31 mouse cellular contexts compared by ENCODE assay signal in genomic region chr1:189932190-189932589, GRCm38 (mm10). TPM values are rescaled to one million over a fixed set of nuclear protein-coding genes. Genes with fewer than 3 reads are reported as not detected.
A peak's percentile ranks its signal among the peaks of the same experiment; 100 is the strongest.
DNase-seq lines count a peak whose midpoint lies in the region; ATAC-seq lines count a peak whose summit lies in the region.
"Had no signal": no experiment of that assay in that cellular context is flagged by ENCODE, and none has a peak within 500 bp of the region (broad histone marks: within the 10 kb centered on the region; RNA-seq: fewer than 3 reads in every experiment).

No protein-coding gene starts in this region.

- no peak for ATAC-seq in hindbrain, embryonic 12.5 days (ENCODE audit: low FRiP score)
- no peak for ATAC-seq in neural tube, embryonic 15.5 days (ENCODE audit: low FRiP score)
- ATAC-seq in hindbrain, embryonic 15.5 days (ENCODE audit: low FRiP score, low read depth), result no peak
- ATAC-seq in megakaryocyte-erythroid progenitor cell, adult 5-6 weeks (replicated peaks; ENCODE audit: low FRiP score, low TSS enrichment, poor library complexity, severe bottlenecking), result no peak
- ATAC-seq: liver, embryonic 12.5 days; liver, postnatal 0 days had no signal

- no peaks in the 10 kb centered on the region for H3K36me3 ChIP-seq in hindbrain, embryonic 12.5 days
- no peaks in the 10 kb centered on the region for H3K36me3 ChIP-seq in hindbrain, embryonic 10.5 days
- H3K36me3 ChIP-seq in neural tube, embryonic 15.5 days, result no peaks in the 10 kb centered on the region
- H3K36me3 ChIP-seq in hindbrain, embryonic 15.5 days, result no peaks in the 10 kb centered on the region
- H3K36me3 ChIP-seq: forebrain, embryonic 12.5 days; heart, embryonic 12.5 days; limb, embryonic 13.5 days; liver, embryonic 12.5 days; neural tube, embryonic 12.5 days had no signal

- H3K4me3 ChIP-seq in hindbrain, embryonic 12.5 days, result no peak overlapping the region
- no peak overlapping the region for H3K4me3 ChIP-seq in hindbrain, embryonic 10.5 days
- 0 out of 2 replicates have a peak overlapping the region, but pooled peaks have one; percentile 5 for H3K4me3 ChIP-seq in neural tube, embryonic 15.5 days (replicated peaks)
- H3K4me3 ChIP-seq in hindbrain, embryonic 15.5 days, result no peak overlapping the region
- H3K4me3 ChIP-seq: erythroblast, embryonic 14.5 days; forebrain, embryonic 12.5 days; heart, adult 2 months; heart, embryonic 12.5 days; layer of hippocampus, adult 2 months; left cerebral cortex, adult 2 months; limb, embryonic 13.5 days; liver, embryonic 12.5 days; megakaryocyte, embryonic 14.5 days; neural tube, embryonic 12.5 days had no signal

- 0 out of 2 replicates have a peak, but pooled peaks cover 3% of the 10 kb centered on the region for H3K4me1 ChIP-seq in hindbrain, embryonic 12.5 days
- H3K4me1 ChIP-seq in hindbrain, embryonic 10.5 days (replicated peaks), result peaks cover 19% of the 10 kb centered on the region
- no peaks in the 10 kb centered on the region for H3K4me1 ChIP-seq in neural tube, embryonic 15.5 days
- no peaks in the 10 kb centered on the region for H3K4me1 ChIP-seq in hindbrain, embryonic 15.5 days (replicated peaks)

- intact Hi-C loops in left cerebral cortex, postnatal 14 days (cut with DNase I), result no loop called here

- 39% methylated on average over 12 of the region's 12 CpGs for WGBS in hindbrain, embryonic 12.5 days
- 48% methylated on average over 12 of the region's 12 CpGs for WGBS in hindbrain, embryonic 10.5 days
- 11% methylated on average over 12 of the region's 12 CpGs for WGBS in neural tube, embryonic 15.5 days
- WGBS in hindbrain, embryonic 15.5 days, result 27% methylated on average over 12 of the region's 12 CpGs

- H3K9ac ChIP-seq in hindbrain, embryonic 12.5 days, result no peak overlapping the region
- H3K9ac ChIP-seq in neural tube, embryonic 15.5 days (replicated peaks), result no peak overlapping the region
- no peak overlapping the region for H3K9ac ChIP-seq in hindbrain, embryonic 15.5 days
- H3K9ac ChIP-seq: forebrain, embryonic 12.5 days; heart, embryonic 12.5 days; limb, embryonic 13.5 days; liver, embryonic 12.5 days; liver, postnatal 0 days; neural tube, embryonic 12.5 days had no signal

- H3K27me3 ChIP-seq in hindbrain, embryonic 12.5 days, result no peaks in the 10 kb centered on the region; the same call in 1 of the 2 replicates
- H3K27me3 ChIP-seq in hindbrain, embryonic 10.5 days (ENCODE audit: insufficient read depth, poor library complexity, severe bottlenecking), result 0 out of 2 replicates have a peak, but pooled peaks cover 4% of the 10 kb centered on the region
- no peaks in the 10 kb centered on the region for H3K27me3 ChIP-seq in neural tube, embryonic 15.5 days (replicated peaks)
- no peaks in the 10 kb centered on the region for H3K27me3 ChIP-seq in hindbrain, embryonic 15.5 days
- H3K27me3 ChIP-seq: heart, embryonic 12.5 days; limb, embryonic 13.5 days; neural tube, embryonic 12.5 days had no signal

- H3K27ac ChIP-seq in hindbrain, embryonic 12.5 days, result no peak overlapping the region
- H3K27ac ChIP-seq in hindbrain, embryonic 10.5 days, result no peak overlapping the region
- H3K27ac ChIP-seq in neural tube, embryonic 15.5 days (replicated peaks), result no peak overlapping the region
- H3K27ac ChIP-seq in hindbrain, embryonic 15.5 days (replicated peaks), result no peak overlapping the region
- H3K27ac ChIP-seq: forebrain, embryonic 12.5 days; heart, adult 2 months; layer of hippocampus, adult 2 months; left cerebral cortex, adult 2 months; limb, embryonic 13.5 days; liver, embryonic 12.5 days; neural tube, embryonic 12.5 days had no signal

- no peak for DNase-seq in hindbrain, embryonic 10.5 days (ENCODE audit: low spot score)
- DNase-seq in neural tube, embryonic 10.5 days (ENCODE audit: extremely low spot score, low spot score), result no peak
- peak; percentile 45 for DNase-seq in retina, postnatal 1 day
- DNase-seq in left cerebral cortex, postnatal 14 days (ENCODE audit: low spot score in 2 of 2), result no peak
- DNase-seq: adrenal gland, adult 2 months; adrenal gland, postnatal 36 days; B cell, adult 2 months; cerebellum, adult 8-10 months; cerebellum, postnatal 25 days; gastrocnemius, postnatal 25 days; heart, adult 2 months; heart, postnatal 4 days; kidney, adult 2 months; kidney, postnatal 36 days; liver, postnatal 0 days; lung, postnatal 4 days; right cerebral cortex, postnatal 14 days; thymus, postnatal 4 days had no signal

- no peaks in the 10 kb centered on the region for H3K9me3 ChIP-seq in hindbrain, embryonic 12.5 days (replicated peaks)
- no peaks in the 10 kb centered on the region for H3K9me3 ChIP-seq in hindbrain, embryonic 10.5 days
- H3K9me3 ChIP-seq in neural tube, embryonic 15.5 days (replicated peaks), result no peaks in the 10 kb centered on the region
- H3K9me3 ChIP-seq in hindbrain, embryonic 15.5 days, result no peaks in the 10 kb centered on the region
- H3K9me3 ChIP-seq: forebrain, embryonic 12.5 days; heart, embryonic 12.5 days; limb, embryonic 13.5 days; liver, embryonic 12.5 days; megakaryocyte, embryonic 14.5 days; neural tube, embryonic 12.5 days had no signal

- H3K4me2 ChIP-seq in hindbrain, embryonic 12.5 days (replicated peaks), result 0 out of 2 replicates have a peak overlapping the region, but pooled peaks have one; percentile 15
- H3K4me2 ChIP-seq in neural tube, embryonic 15.5 days, result peak overlapping the region; percentile 34
- H3K4me2 ChIP-seq in hindbrain, embryonic 15.5 days, result peak overlapping the region; percentile 38
- H3K4me2 ChIP-seq: forebrain, embryonic 12.5 days; heart, embryonic 12.5 days; limb, embryonic 13.5 days; liver, embryonic 12.5 days; neural tube, embryonic 12.5 days had no signal

RNA-seq across cellular contexts. Expression of gene Smyd2, which starts 10.0 kb away (rescaled TPM):
- 46.2 and 49.8 TPM in 2 replicates for polyA plus RNA-seq in hindbrain, embryonic 12.5 days (2016; fragmentation: Nextera tagmentation; extraction: Ambion mirVana)
- 59.7 and 66.7 TPM in 2 replicates for polyA plus RNA-seq in hindbrain, embryonic 10.5 days (2016; fragmentation: Nextera tagmentation; extraction: Ambion mirVana)
- polyA plus RNA-seq in neural tube, embryonic 15.5 days (2015; fragmentation: Nextera tagmentation; extraction: Ambion mirVana), result 92.6 and 94.7 TPM in 2 replicates
- polyA plus RNA-seq in hindbrain, embryonic 15.5 days (2015; fragmentation: Nextera tagmentation; extraction: Ambion mirVana), result 75.0 and 78.5 TPM in 2 replicates
- 100 to 1,000 TPM; 110 to 113 TPM for total RNA-seq in left cerebral cortex, postnatal 14 days (2021)
- total RNA-seq in megakaryocyte-erythroid progenitor cell, adult 5-6 weeks (2014; fragmentation: Nextera tagmentation), result 101 and 125 TPM in 2 replicates
- 152 and 155 TPM in 2 replicates for total RNA-seq in megakaryocyte-erythroid progenitor cell, adult 5-6 weeks (2017)
